ENCODE assay signal across 9 mouse cellular contexts in genomic region chr5:136104511-136104910, GRCm38 (mm10). TPM values are rescaled to one million over a fixed set of nuclear protein-coding genes. Genes with fewer than 3 reads are reported as not detected.
A peak's percentile ranks its signal among the peaks of the same experiment; 100 is the strongest.
DNase-seq lines count a peak whose midpoint lies in the region; ATAC-seq and TF ChIP-seq lines count a peak whose summit lies in the region.
"Had no signal": no experiment of that assay in that cellular context is flagged by ENCODE, and none has a peak within 500 bp of the region (broad histone marks: within the 10 kb centered on the region; RNA-seq: fewer than 3 reads in every experiment).

No protein-coding gene starts in this region.

- no peak overlapping the region for H3K4me2 ChIP-seq in liver, embryonic 13.5 days

- no peak for TF ChIP-seq RAD21 in MEL (IDR thresholded peaks at IDR 0.05; ENCODE audit: low read depth, low read length)

- peak; percentile 58 to 81 (median 76) for TF ChIP-seq CTCF in MEL (IDR thresholded peaks at IDR 0.05 in 2 of 3, conservative IDR thresholded peaks at IDR 0.05 in 1 of 3; ENCODE audit: control insufficient read depth in 1 of 3, insufficient read depth in 1 of 3, low read depth in 2 of 3, low read length in 3 of 3, poor library complexity in 1 of 3, severe bottlenecking in 1 of 3)

- H3K9ac ChIP-seq in MEL (ENCODE audit: control insufficient read depth, low read depth, low read length, poor library complexity, severe bottlenecking): no peak overlapping the region
- H3K9ac ChIP-seq in liver, embryonic 13.5 days: no peak overlapping the region

- H3K27me3 ChIP-seq in MEL (ENCODE audit: control insufficient read depth in 1 of 2, insufficient read depth in 2 of 2, low read length in 2 of 2): no peaks in the 10 kb centered on the region
- 0 out of 2 replicates have a peak, but pooled peaks cover 9% of the 10 kb centered on the region for H3K27me3 ChIP-seq in liver, embryonic 13.5 days
- H3K27me3 ChIP-seq in forebrain, embryonic 10.5 days (ENCODE audit: poor library complexity, severe bottlenecking): peaks cover 38% of the 10 kb centered on the region

- H3K27ac ChIP-seq in MEL (ENCODE audit: control insufficient read depth, low read depth, low read length): no peak overlapping the region
- H3K27ac ChIP-seq in liver, embryonic 13.5 days: no peak overlapping the region
- no peak overlapping the region for H3K27ac ChIP-seq in forebrain, embryonic 10.5 days

- peak; percentile 45 for DNase-seq in kidney, postnatal 10 days
- no peak for DNase-seq in kidney, adult 9 months
- peak; percentile 65 for DNase-seq in A20 (ENCODE audit: low read depth, low spot score)
- DNase-seq in MEL (ENCODE audit: low read depth, low spot score): peak; percentile 73
- peak; percentile 32 for DNase-seq in liver, embryonic 13.5 days
- no peak for DNase-seq in urinary bladder, postnatal 10 days (ENCODE audit: low spot score)
- DNase-seq in cerebellum, adult 9-10 months: no peak
- no peak for DNase-seq in forebrain, embryonic 10.5 days (ENCODE audit: extremely low spot score, low spot score)

- H3K9me3 ChIP-seq in MEL (replicated peaks; ENCODE audit: insufficient read depth, low read length): no peaks in the 10 kb centered on the region
- peaks cover 9% of the 10 kb centered on the region; the same call in 1 of the 2 replicates for H3K9me3 ChIP-seq in liver, embryonic 13.5 days (replicated peaks)
- peaks cover 6% of the 10 kb centered on the region; the same call in 1 of the 2 replicates for H3K9me3 ChIP-seq in forebrain, embryonic 10.5 days

- no peak for TF ChIP-seq EP300 in MEL (IDR thresholded peaks at IDR 0.05; ENCODE audit: low read depth in 1 of 2, low read length in 2 of 2)

- peaks cover 0 to 10% of the 10 kb centered on the region in 2 experiments; a peak in 2 of 4 replicates for H3K36me3 ChIP-seq in MEL (ENCODE audit: control insufficient read depth in 1 of 2, insufficient read depth in 2 of 2, low read length in 2 of 2)
- H3K36me3 ChIP-seq in liver, embryonic 13.5 days: no peaks in the 10 kb centered on the region
- H3K36me3 ChIP-seq in forebrain, embryonic 10.5 days (replicated peaks): no peaks in the 10 kb centered on the region

- H3K4me3 ChIP-seq in MEL (ENCODE audit: control insufficient read depth in 1 of 2, insufficient read depth in 1 of 2, low read depth in 2 of 2, low read length in 2 of 2): no peak overlapping the region
- no peak overlapping the region for H3K4me3 ChIP-seq in liver, embryonic 13.5 days (replicated peaks)
- H3K4me3 ChIP-seq in forebrain, embryonic 10.5 days: no peak overlapping the region
- H3K4me3 ChIP-seq: erythroblast, embryonic 14.5 days had no signal

- no peak for TF ChIP-seq POLR2A in MEL (IDR thresholded peaks at IDR 0.05; ENCODE audit: control insufficient read depth in 1 of 2, insufficient read depth in 1 of 2, low read depth in 1 of 2, low read length in 2 of 2, poor library complexity in 1 of 2)

- ATAC-seq in liver, embryonic 13.5 days (ENCODE audit: low read depth): no peak

- WGBS in liver, embryonic 13.5 days (ENCODE audit: insufficient replicate concordance): 68% methylated on average over 5 of the region's 5 CpGs
- 86% methylated on average over 5 of the region's 5 CpGs for WGBS in forebrain, embryonic 10.5 days

- H3K79me2 ChIP-seq in MEL (ENCODE audit: control insufficient read depth, insufficient read depth, low read length, poor library complexity): no peaks in the 10 kb centered on the region

- peaks cover 4 to 19% of the 10 kb centered on the region in 2 experiments; a peak in 3 of 4 replicates for H3K4me1 ChIP-seq in MEL (ENCODE audit: control insufficient read depth in 1 of 2, insufficient read depth in 2 of 2, low read length in 2 of 2)
- peaks cover 29% of the 10 kb centered on the region for H3K4me1 ChIP-seq in liver, embryonic 13.5 days (replicated peaks)
- H3K4me1 ChIP-seq in forebrain, embryonic 10.5 days: peaks cover 16% of the 10 kb centered on the region

TF ChIP-seq in MEL, 35 proteins besides CTCF, POLR2A, EP300 and RAD21:
- peak; percentile 19; the same call in 1 of the 2 replicates for TF ChIP-seq SMC3 (IDR thresholded peaks at IDR 0.05; ENCODE audit: low read depth, low read length)
- TF ChIP-seq MXI1 (IDR thresholded peaks at IDR 0.05; ENCODE audit: low read depth, low read length): no peak
- TF ChIP-seq MYB (IDR thresholded peaks at IDR 0.05; ENCODE audit: low read depth, low read length): no peak
- TF ChIP-seq MAZ (IDR thresholded peaks at IDR 0.05; ENCODE audit: low read depth, low read length): no peak

RNA-seq across cellular contexts. Expression of gene Polr2j, which starts 11.9 kb away (rescaled TPM):
- total RNA-seq in MEL (2012; rRNA removed): 316 and 318 TPM in 2 replicates
- 100 to 1,000 TPM in 1 of 2 experiments, not detected in 1; 269 TPM for polyA plus RNA-seq in MEL (2012; ENCODE audit: insufficient read depth in 1 of 2, insufficient read length in 2 of 2, low read depth in 1 of 2, low replicate concordance in 2 of 2, missing spikeins in 1 of 2)
- 171 and 189 TPM in 2 replicates for polyA plus RNA-seq in liver, embryonic 13.5 days (2015; fragmentation: Nextera tagmentation; extraction: Ambion mirVana)
- 299 and 302 TPM in 2 replicates for polyA plus RNA-seq in forebrain, embryonic 10.5 days (2016; fragmentation: Nextera tagmentation; extraction: Ambion mirVana)

RNA-seq across cellular contexts. Expression of gene Rasa4, which starts 20.8 kb away (rescaled TPM):
- 1.4 and 1.6 TPM in 2 replicates for total RNA-seq in MEL (2012; rRNA removed)
- 1 to 10 TPM in 1 of 2 experiments, not detected in 1; 2.5 TPM for polyA plus RNA-seq in MEL (2012; ENCODE audit: insufficient read depth in 1 of 2, insufficient read length in 2 of 2, low read depth in 1 of 2, low replicate concordance in 2 of 2, missing spikeins in 1 of 2)
- polyA plus RNA-seq in liver, embryonic 13.5 days (2015; fragmentation: Nextera tagmentation; extraction: Ambion mirVana): 1.0 and 1.4 TPM in 2 replicates
- polyA plus RNA-seq in forebrain, embryonic 10.5 days (2016; fragmentation: Nextera tagmentation; extraction: Ambion mirVana): 3.8 and 5.1 TPM in 2 replicates

RNA-seq across cellular contexts. Expression of gene Lrwd1, which starts 31.4 kb away (rescaled TPM):
- 98.2 and 103 TPM in 2 replicates for total RNA-seq in MEL (2012; rRNA removed)
- polyA plus RNA-seq in MEL (2012; ENCODE audit: insufficient read depth in 1 of 2, insufficient read length in 2 of 2, low read depth in 1 of 2, low replicate concordance in 2 of 2, missing spikeins in 1 of 2): 100 to 1,000 TPM in 1 of 2 experiments, not detected in 1; 133 TPM
- 44.9 and 46.4 TPM in 2 replicates for polyA plus RNA-seq in liver, embryonic 13.5 days (2015; fragmentation: Nextera tagmentation; extraction: Ambion mirVana)
- polyA plus RNA-seq in forebrain, embryonic 10.5 days (2016; fragmentation: Nextera tagmentation; extraction: Ambion mirVana): 64.3 and 64.8 TPM in 2 replicates

RNA-seq across cellular contexts. Expression of gene Alkbh4, which starts 31.4 kb away (rescaled TPM):
- 17.1 and 23.2 TPM in 2 replicates for total RNA-seq in MEL (2012; rRNA removed)
- 10 to 100 TPM in 1 of 2 experiments, not detected in 1; 24.2 TPM for polyA plus RNA-seq in MEL (2012; ENCODE audit: insufficient read depth in 1 of 2, insufficient read length in 2 of 2, low read depth in 1 of 2, low replicate concordance in 2 of 2, missing spikeins in 1 of 2)
- 15.2 and 15.5 TPM in 2 replicates for polyA plus RNA-seq in liver, embryonic 13.5 days (2015; fragmentation: Nextera tagmentation; extraction: Ambion mirVana)
- 24.4 and 25.6 TPM in 2 replicates for polyA plus RNA-seq in forebrain, embryonic 10.5 days (2016; fragmentation: Nextera tagmentation; extraction: Ambion mirVana)

RNA-seq across cellular contexts. Expression of gene Upk3bl, which starts 50.2 kb away (rescaled TPM):
- total RNA-seq in MEL (2012; rRNA removed): not detected in 2 replicates
- not detected for polyA plus RNA-seq in MEL (2012; ENCODE audit: insufficient read depth in 1 of 2, insufficient read length in 2 of 2, low read depth in 1 of 2, low replicate concordance in 2 of 2, missing spikeins in 1 of 2)
- polyA plus RNA-seq in liver, embryonic 13.5 days (2015; fragmentation: Nextera tagmentation; extraction: Ambion mirVana): 0.17 and 0.21 TPM in 2 replicates
- 1.5 and 1.7 TPM in 2 replicates for polyA plus RNA-seq in forebrain, embryonic 10.5 days (2016; fragmentation: Nextera tagmentation; extraction: Ambion mirVana)
- polyA plus RNA-seq: erythroblast, embryonic 14.5 days had no signal

Comparison
In these comparisons a context has a peak if more than half of its experiments do, and no peak if none do; other contexts are left out.
1. DNase-seq: peak in kidney, postnatal 10 days (single experiment), A20 (single experiment), MEL (single experiment) and liver, embryonic 13.5 days (single experiment); none in kidney, adult 9 months (single experiment), urinary bladder, postnatal 10 days (single experiment), cerebellum, adult 9-10 months (single experiment) and forebrain, embryonic 10.5 days (single experiment).